Mouse (Mus musculus): Measurements from ENCODE around the gene Slc25a25. TPM values are rescaled to one million over a fixed set of nuclear protein-coding genes. Genes with fewer than 3 reads are reported as not detected.
"Not testable (repeated sequence)": the region's sequence is repeated elsewhere in the genome, so short reads cannot be mapped to it uniquely, and the experiment has no call there.

Slc25a25 gene
- 49.8 and 49.9 TPM in 2 replicates for polyA plus RNA-seq (2015; fragmentation: Nextera tagmentation; extraction: Ambion mirVana)

GRCm38 (mm10) chr2:32450881-32451844 lies at the start of gene Slc25a25:
Slc25a25 (minus strand) TSS chr2:32451445.
- WGBS = under 1% methylated on average over 103 of the region's 103 CpGs

GRCm38 (mm10) chr2:32500461-32500860 lies 49.2 kb upstream of the Slc25a25 start:
- Histone ChIP-seq H3K4me1 (replicated peaks) (no peaks in the 10 kb centered on the region), H3K4me3 (no peak overlapping the region), H3K9me3 (peaks cover 5% of the 10 kb centered on the region; the same call in 1 of the 2 replicates), H3K4me2 (no peak overlapping the region), H3K36me3 (no peaks in the 10 kb centered on the region), H3K27ac (replicated peaks) (no peak overlapping the region), H3K9ac (no peak overlapping the region), H3K27me3 (no peaks in the 10 kb centered on the region)
- ATAC-seq (ENCODE audit: low read depth) = no peak
- WGBS = 74% methylated on average over 5 of the region's 5 CpGs

More at GRCm38 (mm10) chr2:32450881-32451844, at the start of gene Slc25a25:
- Histone ChIP-seq H3K9me3 (no peaks in the 10 kb centered on the region), H3K27ac (replicated peaks) (peak within 1 kb of the TSS; percentile 93), H3K4me2 (peak within 1 kb of the TSS; percentile 78), H3K9ac (peak within 1 kb of the TSS; percentile 88), H3K4me3 (peak within 1 kb of the TSS; percentile 77), H3K36me3 (peaks cover 9% of the 10 kb centered on the region; the same call in 1 of the 2 replicates), H3K27me3 (no peaks in the 10 kb centered on the region), H3K4me1 (replicated peaks) (peaks cover 63% of the 10 kb centered on the region)
- peak; percentile 95 for ATAC-seq (ENCODE audit: low read depth)

- Histone ChIP-seq H3K9ac (no peak overlapping the region), H3K9me3 (peaks cover 5% of the 10 kb centered on the region; the same call in 1 of the 2 replicates), H3K27ac (replicated peaks) (no peak overlapping the region), H3K4me3 (no peak overlapping the region), H3K4me2 (no peak overlapping the region), H3K27me3 (no peaks in the 10 kb centered on the region), H3K36me3 (no peaks in the 10 kb centered on the region), H3K4me1 (replicated peaks) (no peaks in the 10 kb centered on the region)
- no peak for ATAC-seq (ENCODE audit: low read depth)
- 90% methylated on average over 4 of the region's 4 CpGs for WGBS
Observed at GRCm38 (mm10) chr2:32499365-32499764, 48.1 kb upstream of the Slc25a25 start.

- ATAC-seq (ENCODE audit: low read depth) = no peak
- Histone ChIP-seq H3K4me2 (no peak overlapping the region), H3K9me3 (peaks cover 5% of the 10 kb centered on the region; the same call in 1 of the 2 replicates), H3K27ac (replicated peaks) (no peak overlapping the region), H3K9ac (no peak overlapping the region), H3K27me3 (no peaks in the 10 kb centered on the region), H3K36me3 (no peaks in the 10 kb centered on the region), H3K4me1 (replicated peaks) (no peaks in the 10 kb centered on the region), H3K4me3 (no peak overlapping the region)
- WGBS = 72% methylated on average over 5 of the region's 5 CpGs
Observed at GRCm38 (mm10) chr2:32496190-32496589, 44.9 kb upstream of the Slc25a25 start.

GRCm38 (mm10) chr2:32495185-32495726 lies 44.0 kb upstream of the Slc25a25 start:
- no peak for ATAC-seq (ENCODE audit: low read depth)
- Histone ChIP-seq H3K4me1 (replicated peaks) (no peaks in the 10 kb centered on the region), H3K9me3 (peaks cover 5% of the 10 kb centered on the region; the same call in 1 of the 2 replicates), H3K27ac (replicated peaks) (no peak overlapping the region), H3K9ac (no peak overlapping the region), H3K36me3 (no peaks in the 10 kb centered on the region), H3K4me2 (no peak overlapping the region), H3K4me3 (no peak overlapping the region), H3K27me3 (no peaks in the 10 kb centered on the region)
- WGBS = 81% methylated on average over 20 of the region's 20 CpGs

GRCm38 (mm10) chr2:32494522-32494921 lies 43.3 kb upstream of the Slc25a25 start:
- WGBS = 80% methylated on average over 2 of the region's 2 CpGs
- Histone ChIP-seq H3K27ac (replicated peaks) (no peak overlapping the region), H3K4me2 (no peak overlapping the region), H3K4me3 (no peak overlapping the region), H3K4me1 (replicated peaks) (no peaks in the 10 kb centered on the region), H3K36me3 (no peaks in the 10 kb centered on the region), H3K27me3 (no peaks in the 10 kb centered on the region), H3K9ac (no peak overlapping the region), H3K9me3 (peaks cover 5% of the 10 kb centered on the region; the same call in 1 of the 2 replicates)
- no peak for ATAC-seq (ENCODE audit: low read depth)

- no peak overlapping the region for H3K9ac ChIP-seq
Observed at GRCm38 (mm10) chr2:32493301-32493701, 42.1 kb upstream of the Slc25a25 start.

GRCm38 (mm10) chr2:32492661-32493060 lies 41.4 kb upstream of the Slc25a25 start:
- H3K27me3 ChIP-seq = no peaks in the 10 kb centered on the region
- H3K36me3 ChIP-seq = no peaks in the 10 kb centered on the region
- WGBS = 61% methylated on average over 2 of the region's 2 CpGs
- ATAC-seq (ENCODE audit: low read depth) = no peak
- H3K4me2 ChIP-seq = no peak overlapping the region
- no peak overlapping the region for H3K4me3 ChIP-seq
- H3K9me3 ChIP-seq = no peaks in the 10 kb centered on the region
- no peak overlapping the region for H3K27ac ChIP-seq (replicated peaks)
- H3K4me1 ChIP-seq (replicated peaks) = no peaks in the 10 kb centered on the region
- H3K9ac ChIP-seq = no peak overlapping the region

More at GRCm38 (mm10) chr2:32493301-32493701, 42.1 kb upstream of the Slc25a25 start:
- Histone ChIP-seq H3K27me3 (no peaks in the 10 kb centered on the region), H3K4me1 (replicated peaks) (no peaks in the 10 kb centered on the region), H3K27ac (replicated peaks) (no peak overlapping the region), H3K4me2 (no peak overlapping the region), H3K9me3 (no peaks in the 10 kb centered on the region), H3K4me3 (no peak overlapping the region), H3K36me3 (no peaks in the 10 kb centered on the region)
- 88% methylated on average over 12 of the region's 12 CpGs for WGBS
- no peak for ATAC-seq (ENCODE audit: low read depth)

- not testable (repeated sequence) for H3K9ac ChIP-seq; H3K4me2 ChIP-seq; H3K36me3 ChIP-seq; H3K27ac ChIP-seq (replicated peaks); H3K4me3 ChIP-seq; H3K27me3 ChIP-seq; H3K4me1 ChIP-seq (replicated peaks); H3K9me3 ChIP-seq; ATAC-seq (ENCODE audit: low read depth)
Observed at GRCm38 (mm10) chr2:32490730-32491129, 39.5 kb upstream of the Slc25a25 start.

- ATAC-seq (ENCODE audit: low read depth) = peak; percentile 55
- Histone ChIP-seq H3K9ac (0 out of 2 replicates have a peak overlapping the region, but pooled peaks have one; percentile 22), H3K9me3 (no peaks in the 10 kb centered on the region), H3K4me2 (no peak overlapping the region), H3K4me1 (replicated peaks) (no peaks in the 10 kb centered on the region), H3K4me3 (no peak overlapping the region), H3K27ac (replicated peaks) (no peak overlapping the region), H3K27me3 (no peaks in the 10 kb centered on the region), H3K36me3 (no peaks in the 10 kb centered on the region)
- 4% methylated on average over 5 of the region's 5 CpGs for WGBS
Observed at GRCm38 (mm10) chr2:32488679-32489078, 37.4 kb upstream of the Slc25a25 start.

GRCm38 (mm10) chr2:32487124-32487623 lies 35.9 kb upstream of the Slc25a25 start:
- H3K9ac ChIP-seq = no peak overlapping the region
- no peaks in the 10 kb centered on the region for H3K4me1 ChIP-seq (replicated peaks)
- no peaks in the 10 kb centered on the region for H3K27me3 ChIP-seq
- H3K4me3 ChIP-seq = no peak overlapping the region
- no peak overlapping the region for H3K4me2 ChIP-seq
- no peaks in the 10 kb centered on the region for H3K9me3 ChIP-seq
- H3K27ac ChIP-seq (replicated peaks) = no peak overlapping the region
- WGBS = 5% methylated on average over 6 of the region's 6 CpGs
- ATAC-seq (ENCODE audit: low read depth) = peak; percentile 74
- no peaks in the 10 kb centered on the region for H3K36me3 ChIP-seq

GRCm38 (mm10) chr2:32486155-32486554 lies 34.9 kb upstream of the Slc25a25 start:
- no peak for ATAC-seq (ENCODE audit: low read depth)
- no peaks in the 10 kb centered on the region for H3K36me3 ChIP-seq
- H3K4me1 ChIP-seq (replicated peaks) = no peaks in the 10 kb centered on the region
- H3K9me3 ChIP-seq = no peaks in the 10 kb centered on the region
- no peak overlapping the region for H3K4me2 ChIP-seq
- no peak overlapping the region for H3K4me3 ChIP-seq
- H3K9ac ChIP-seq = no peak overlapping the region
- 91% methylated on average over 9 of the region's 9 CpGs for WGBS
- H3K27ac ChIP-seq (replicated peaks) = no peak overlapping the region
- H3K27me3 ChIP-seq = no peaks in the 10 kb centered on the region
